Mouse (Mus musculus): ENCODE measurements around the gene Dock8. TPM values are rescaled to one million over a fixed set of nuclear protein-coding genes. Genes with fewer than 3 reads are reported as not detected.

The Dock8 gene
- polyA plus RNA-seq, 2 experiments: 4.8 to 8.3 TPM

- H3K27ac ChIP-seq (replicated peaks; ENCODE audit: low read depth, low read length): no peak overlapping the region
- H3K27me3 ChIP-seq (ENCODE audit: control insufficient read depth, insufficient read depth, low read length): no peaks in the 10 kb centered on the region
- H3K4me2 ChIP-seq (replicated peaks; ENCODE audit: low read depth, low read length, severe bottlenecking): no peak overlapping the region
- H3K4me3 ChIP-seq (replicated peaks; ENCODE audit: low read length): no peak overlapping the region
- no peak overlapping the region for H3K9ac ChIP-seq (ENCODE audit: low read depth, low read length, severe bottlenecking)
- no peak for ATAC-seq (ENCODE audit: low FRiP score, low read depth)
- no peaks in the 10 kb centered on the region for H3K9me3 ChIP-seq (ENCODE audit: control insufficient read depth, low read length)
- 59% methylated on average over 7 of the region's 7 CpGs for WGBS
- no peak for DNase-seq (ENCODE audit: low spot score)
- H3K36me3 ChIP-seq (ENCODE audit: control insufficient read depth, insufficient read depth, low read length): no peaks in the 10 kb centered on the region
- TF ChIP-seq POLR2A (IDR thresholded peaks at IDR 0.05; ENCODE audit: borderline replicate concordance, extremely low read depth, insufficient read depth, insufficient read length): no peak
- H3K4me1 ChIP-seq (ENCODE audit: control insufficient read depth, insufficient read depth, low read length): no peaks in the 10 kb centered on the region
These were observed 9.1 kb upstream of the Dock8 start for GRCm38 (mm10) chr19:24990138-24990822.

- Histone ChIP-seq H3K27ac (replicated peaks; ENCODE audit: low read depth, low read length) (no peak overlapping the region), H3K4me3 (replicated peaks; ENCODE audit: low read length) (no peak overlapping the region), H3K9me3 (ENCODE audit: control insufficient read depth, low read length) (no peaks in the 10 kb centered on the region), H3K27me3 (ENCODE audit: control insufficient read depth, insufficient read depth, low read length) (peaks cover 7% of the 10 kb centered on the region; the same call in 1 of the 2 replicates), H3K36me3 (ENCODE audit: control insufficient read depth, insufficient read depth, low read length) (no peaks in the 10 kb centered on the region), H3K4me1 (ENCODE audit: control insufficient read depth, insufficient read depth, low read length) (no peaks in the 10 kb centered on the region), H3K4me2 (replicated peaks; ENCODE audit: low read depth, low read length, severe bottlenecking) (no peak overlapping the region), H3K9ac (ENCODE audit: low read depth, low read length, severe bottlenecking) (no peak overlapping the region)
- WGBS: 58% methylated on average over 6 of the region's 6 CpGs
- no peak for TF ChIP-seq POLR2A (IDR thresholded peaks at IDR 0.05; ENCODE audit: borderline replicate concordance, extremely low read depth, insufficient read depth, insufficient read length)
- ATAC-seq (ENCODE audit: low FRiP score, low read depth): no peak
- no peak for DNase-seq (ENCODE audit: low spot score)
These were observed 5.8 kb upstream of the Dock8 start for GRCm38 (mm10) chr19:24993526-24993925.

- Histone ChIP-seq H3K4me1 (ENCODE audit: control insufficient read depth, insufficient read depth, low read length) (peaks cover 3% of the 10 kb centered on the region), H3K27ac (replicated peaks; ENCODE audit: low read depth, low read length) (no peak overlapping the region), H3K36me3 (ENCODE audit: control insufficient read depth, insufficient read depth, low read length) (no peaks in the 10 kb centered on the region), H3K9ac (ENCODE audit: low read depth, low read length, severe bottlenecking) (no peak overlapping the region), H3K4me2 (replicated peaks; ENCODE audit: low read depth, low read length, severe bottlenecking) (no peak overlapping the region), H3K9me3 (ENCODE audit: control insufficient read depth, low read length) (no peaks in the 10 kb centered on the region), H3K27me3 (ENCODE audit: control insufficient read depth, insufficient read depth, low read length) (peaks cover 21% of the 10 kb centered on the region; the same call in 1 of the 2 replicates), H3K4me3 (replicated peaks; ENCODE audit: low read length) (no peak overlapping the region)
- ATAC-seq (ENCODE audit: low FRiP score, low read depth) (no peak), DNase-seq (ENCODE audit: low spot score) (peak; percentile 23)
- WGBS: 46% methylated on average over 8 of the region's 8 CpGs
- TF ChIP-seq POLR2A (IDR thresholded peaks at IDR 0.05; ENCODE audit: borderline replicate concordance, extremely low read depth, insufficient read depth, insufficient read length): no peak
These were observed 4.4 kb upstream of the Dock8 start for GRCm38 (mm10) chr19:24994900-24995299.

GRCm38 (mm10) chr19:24996815-24997704, 2.3 kb upstream of the Dock8 start:
- DNase-seq (ENCODE audit: low spot score) (no peak), ATAC-seq (ENCODE audit: low FRiP score, low read depth) (no peak)
- H3K27ac ChIP-seq (replicated peaks; ENCODE audit: low read depth, low read length): no peak overlapping the region
- no peaks in the 10 kb centered on the region for H3K9me3 ChIP-seq (ENCODE audit: control insufficient read depth, low read length)
- H3K9ac ChIP-seq (ENCODE audit: low read depth, low read length, severe bottlenecking): no peak overlapping the region
- peaks cover 41% of the 10 kb centered on the region for H3K27me3 ChIP-seq (ENCODE audit: control insufficient read depth, insufficient read depth, low read length)
- H3K36me3 ChIP-seq (ENCODE audit: control insufficient read depth, insufficient read depth, low read length): no peaks in the 10 kb centered on the region
- H3K4me3 ChIP-seq (replicated peaks; ENCODE audit: low read length): no peak overlapping the region
- 67% methylated on average over 12 of the region's 12 CpGs for WGBS
- no peak for TF ChIP-seq POLR2A (IDR thresholded peaks at IDR 0.05; ENCODE audit: borderline replicate concordance, extremely low read depth, insufficient read depth, insufficient read length)
- no peak overlapping the region for H3K4me2 ChIP-seq (replicated peaks; ENCODE audit: low read depth, low read length, severe bottlenecking)
- peaks cover 6% of the 10 kb centered on the region for H3K4me1 ChIP-seq (ENCODE audit: control insufficient read depth, insufficient read depth, low read length)

GRCm38 (mm10) chr19:24998561-24998960, 773 bp upstream of the Dock8 start:
- no peak for TF ChIP-seq POLR2A (IDR thresholded peaks at IDR 0.05; ENCODE audit: borderline replicate concordance, extremely low read depth, insufficient read depth, insufficient read length)
- no peak overlapping the region for H3K9ac ChIP-seq (ENCODE audit: low read depth, low read length, severe bottlenecking)
- peaks cover 6% of the 10 kb centered on the region for H3K4me1 ChIP-seq (ENCODE audit: control insufficient read depth, insufficient read depth, low read length)
- H3K4me2 ChIP-seq (replicated peaks; ENCODE audit: low read depth, low read length, severe bottlenecking): peak overlapping the region; percentile 99
- peaks cover 41% of the 10 kb centered on the region for H3K27me3 ChIP-seq (ENCODE audit: control insufficient read depth, insufficient read depth, low read length)
- ATAC-seq (ENCODE audit: low FRiP score, low read depth) (no peak), DNase-seq (ENCODE audit: low spot score) (no peak)
- peak overlapping the region; percentile 65; the same call in 1 of the 2 replicates for H3K4me3 ChIP-seq (replicated peaks; ENCODE audit: low read length)
- H3K27ac ChIP-seq (replicated peaks; ENCODE audit: low read depth, low read length): no peak overlapping the region
- H3K9me3 ChIP-seq (ENCODE audit: control insufficient read depth, low read length): no peaks in the 10 kb centered on the region
- no peaks in the 10 kb centered on the region for H3K36me3 ChIP-seq (ENCODE audit: control insufficient read depth, insufficient read depth, low read length)
- WGBS: 63% methylated on average over 5 of the region's 5 CpGs
